Mouse (Mus musculus) E14TG2a.4 (cell line): ENCODE measurements around the gene Hist1h3f.
"Not testable (repeated sequence)": the region's sequence is repeated elsewhere in the genome, so short reads cannot be mapped to it uniquely, and the experiment has no call there.

Experiments used
- H3K27me3 ChIP-seq: 2 replicates; pipeline ENCODE4 v1.6.1; 2014; ENCODE audit warnings: low read length, control low read depth; ENCODE audit not compliant: insufficient read depth
- H3K36me3 ChIP-seq: 2 replicates; pipeline ENCODE4 v1.6.1; 2014; ENCODE audit warnings: low read length, control low read depth; ENCODE audit not compliant: insufficient read depth
- H3K4me1 ChIP-seq: replicated peaks from 2 replicates; pipeline ENCODE4 v1.6.1; 2014; ENCODE audit warnings: low read depth, low read length, control low read depth
- H3K4me3 ChIP-seq: replicated peaks from 2 replicates; pipeline ENCODE4 v1.5.1; 2014; ENCODE audit warnings: mild to moderate bottlenecking, low read length
- H3K9me3 ChIP-seq: 2 replicates; pipeline ENCODE4 v1.6.1; 2014; ENCODE audit warnings: low read length, control low read depth
- CTCF ChIP-seq: conservative IDR thresholded peaks from 2 replicates; pipeline ENCODE4 v1.5.1; 2014; ENCODE audit warnings: low read length
- NANOG ChIP-seq: IDR thresholded peaks from 2 replicates; pipeline ENCODE4 v1.6.1; 2014; ENCODE audit warnings: borderline replicate concordance, low read length, mixed read lengths
- POU5F1 ChIP-seq: IDR thresholded peaks from 2 replicates; pipeline ENCODE4 v1.6.1; 2014; ENCODE audit warnings: low read length, borderline replicate concordance

The Hist1h3f gene

DNA sequence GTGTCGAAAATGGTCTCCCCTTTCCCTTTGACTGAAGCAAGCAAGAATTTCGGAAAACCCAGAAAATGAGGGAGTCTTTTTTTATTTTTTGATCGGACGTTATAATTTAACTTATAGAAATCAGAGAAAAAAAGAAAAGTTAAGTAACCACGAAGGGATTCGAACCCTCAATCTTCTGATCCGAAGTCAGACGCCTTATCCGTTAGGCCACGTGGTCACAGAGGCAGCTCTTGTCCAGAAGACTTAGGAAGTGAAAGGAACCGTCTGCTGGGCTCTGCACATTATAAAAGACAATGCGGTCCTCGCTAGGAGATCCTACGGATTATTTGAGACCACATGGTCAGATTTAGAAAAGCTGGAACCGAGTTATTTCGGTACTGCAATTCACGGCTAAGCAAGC, 17.5 kb upstream of the Hist1h3f start:
- Histone ChIP-seq H3K36me3 (no peaks in the 10 kb centered on the region), H3K4me1 (peaks cover 28% of the 10 kb centered on the region), H3K27me3 (no peaks in the 10 kb centered on the region), H3K9me3 (no peaks in the 10 kb centered on the region), H3K4me3 (peak overlapping the region; percentile 80)
- no peak for TF ChIP-seq NANOG
- no peak for TF ChIP-seq POU5F1
- TF ChIP-seq CTCF = no peak

GRCm38 (mm10) chr13:23529005-23529404, 14.8 kb upstream of the Hist1h3f start:
- no peaks in the 10 kb centered on the region for H3K36me3 ChIP-seq
- H3K4me1 ChIP-seq = peaks cover 39% of the 10 kb centered on the region
- no peak overlapping the region for H3K4me3 ChIP-seq
- TF ChIP-seq NANOG (no peak), POU5F1 (no peak), CTCF (no peak)
- no peaks in the 10 kb centered on the region for H3K27me3 ChIP-seq
- no peaks in the 10 kb centered on the region for H3K9me3 ChIP-seq

DNA sequence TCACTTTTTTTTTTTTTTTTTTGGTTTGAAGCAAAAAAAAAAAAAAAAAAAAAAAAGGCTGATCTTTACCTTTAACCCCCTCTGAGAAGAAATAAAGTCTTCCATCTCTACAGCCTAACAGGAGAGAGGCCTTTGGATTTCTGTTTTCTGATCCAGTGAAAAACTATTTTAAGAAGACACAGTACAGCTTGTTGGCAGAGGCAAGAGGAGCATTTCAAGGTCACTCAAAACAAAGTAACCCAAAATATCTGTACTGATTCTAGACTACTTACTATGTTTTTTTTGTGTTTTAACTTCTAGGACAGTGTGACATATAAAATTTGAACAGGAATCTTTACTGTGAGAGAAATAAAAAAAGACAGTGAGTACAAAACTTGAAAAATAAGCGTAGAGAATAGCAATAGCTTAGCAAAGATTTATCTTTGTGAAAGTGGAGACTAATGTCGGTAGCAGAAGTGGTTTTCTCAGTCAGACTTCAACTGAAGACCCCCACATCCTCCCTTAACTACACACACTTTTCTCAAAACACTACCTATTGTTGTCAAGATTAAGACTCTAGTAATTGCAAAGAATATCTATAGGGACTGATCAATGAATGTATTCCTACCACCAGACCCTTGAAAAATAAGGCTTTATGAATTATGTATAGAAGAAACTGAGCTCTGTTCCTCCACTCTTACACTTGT, 14.2 kb upstream of the Hist1h3f start:
- Histone ChIP-seq H3K4me1 (peaks cover 39% of the 10 kb centered on the region), H3K27me3 (no peaks in the 10 kb centered on the region), H3K9me3 (no peaks in the 10 kb centered on the region), H3K4me3 (peak overlapping the region; percentile 83), H3K36me3 (no peaks in the 10 kb centered on the region)
- TF ChIP-seq NANOG = no peak
- no peak for TF ChIP-seq CTCF
- TF ChIP-seq POU5F1 = no peak

GRCm38 (mm10) chr13:23530181-23530900, 13.5 kb upstream of the Hist1h3f start:
- TF ChIP-seq NANOG (no peak), POU5F1 (no peak), CTCF (no peak)
- H3K36me3 ChIP-seq = no peaks in the 10 kb centered on the region
- H3K4me1 ChIP-seq = peaks cover 34% of the 10 kb centered on the region
- no peaks in the 10 kb centered on the region for H3K9me3 ChIP-seq
- peak overlapping the region; percentile 83 for H3K4me3 ChIP-seq
- H3K27me3 ChIP-seq = no peaks in the 10 kb centered on the region

GRCm38 (mm10) chr13:23530901-23531875, 12.7 kb upstream of the Hist1h3f start, which contains the start of gene Hist1h4h:
TSS of gene Hist1h4h (plus strand) at chr13:23531050.
- Histone ChIP-seq H3K4me1 (peaks cover 29% of the 10 kb centered on the region), H3K27me3 (no peaks in the 10 kb centered on the region), H3K36me3 (no peaks in the 10 kb centered on the region), H3K9me3 (no peaks in the 10 kb centered on the region), H3K4me3 (peak within 1 kb of the TSS; percentile 83)
- TF ChIP-seq POU5F1 (no peak), CTCF (no peak), NANOG (no peak)

- no peaks in the 10 kb centered on the region for H3K9me3 ChIP-seq
- H3K4me3 ChIP-seq = peak overlapping the region; percentile 83
- H3K4me1 ChIP-seq = peaks cover 31% of the 10 kb centered on the region
- no peaks in the 10 kb centered on the region; the same call in 1 of the 2 replicates for H3K36me3 ChIP-seq
- TF ChIP-seq POU5F1 = no peak
- no peak for TF ChIP-seq NANOG
- no peak for TF ChIP-seq CTCF
- no peaks in the 10 kb centered on the region for H3K27me3 ChIP-seq
Measured at GRCm38 (mm10) chr13:23532262-23533075, 11.4 kb upstream of the Hist1h3f start.

- H3K36me3 ChIP-seq = not testable (repeated sequence)
Measured at GRCm38 (mm10) chr13:23533560-23534367, 10.1 kb upstream of the Hist1h3f start, which contains the start of gene Hist1h2af. TSS of gene Hist1h2af (plus strand) at chr13:23533906.

More at GRCm38 (mm10) chr13:23533560-23534367, 10.1 kb upstream of the Hist1h3f start, which contains the start of gene Hist1h2af:
- Histone ChIP-seq H3K4me1 (peaks cover 37% of the 10 kb centered on the region), H3K4me3 (peak within 1 kb of the TSS; percentile 83)
- not testable (repeated sequence) for H3K9me3 ChIP-seq, H3K27me3 ChIP-seq
